Mouse (Mus musculus): ENCODE measurements around the gene Nek1. TPM values are rescaled to one million over a fixed set of nuclear protein-coding genes. Genes with fewer than 3 reads are reported as not detected.

Nek1 gene
- polyA plus RNA-seq, 1 experiment from 2014 or later, result 20.1 TPM

- H3K9ac ChIP-seq (replicated peaks), result no peak overlapping the region
- ATAC-seq (ENCODE audit: insufficient number of reproducible peaks, insufficient read depth, low FRiP score, low TSS enrichment, low read depth), result no peak
- peaks cover 34% of the 10 kb centered on the region for H3K36me3 ChIP-seq
- no peaks in the 10 kb centered on the region for H3K27me3 ChIP-seq
- H3K4me3 ChIP-seq (replicated peaks), result no peak overlapping the region
- H3K4me1 ChIP-seq (replicated peaks), result no peaks in the 10 kb centered on the region
- no peaks in the 10 kb centered on the region for H3K9me3 ChIP-seq
- H3K27ac ChIP-seq, result no peak overlapping the region
- H3K4me2 ChIP-seq, result no peak overlapping the region
These were observed 82.1 kb downstream of the Nek1 start for GRCm38 (mm10) chr8:61075059-61075458.

GRCm38 (mm10) chr8:61110496-61110895 is 117.5 kb downstream of the Nek1 start:
- H3K36me3 ChIP-seq, result 0 out of 2 replicates have a peak, but pooled peaks cover 4% of the 10 kb centered on the region
- no peak overlapping the region for H3K9ac ChIP-seq (replicated peaks)
- H3K4me3 ChIP-seq (replicated peaks), result no peak overlapping the region
- H3K4me1 ChIP-seq (replicated peaks), result no peaks in the 10 kb centered on the region
- no peaks in the 10 kb centered on the region for H3K9me3 ChIP-seq
- no peak overlapping the region for H3K4me2 ChIP-seq
- no peaks in the 10 kb centered on the region for H3K27me3 ChIP-seq
- 92% methylated on average over 4 of the region's 4 CpGs for WGBS
- no peak for ATAC-seq (ENCODE audit: insufficient number of reproducible peaks, insufficient read depth, low FRiP score, low TSS enrichment, low read depth)
- no peak overlapping the region for H3K27ac ChIP-seq

DNA sequence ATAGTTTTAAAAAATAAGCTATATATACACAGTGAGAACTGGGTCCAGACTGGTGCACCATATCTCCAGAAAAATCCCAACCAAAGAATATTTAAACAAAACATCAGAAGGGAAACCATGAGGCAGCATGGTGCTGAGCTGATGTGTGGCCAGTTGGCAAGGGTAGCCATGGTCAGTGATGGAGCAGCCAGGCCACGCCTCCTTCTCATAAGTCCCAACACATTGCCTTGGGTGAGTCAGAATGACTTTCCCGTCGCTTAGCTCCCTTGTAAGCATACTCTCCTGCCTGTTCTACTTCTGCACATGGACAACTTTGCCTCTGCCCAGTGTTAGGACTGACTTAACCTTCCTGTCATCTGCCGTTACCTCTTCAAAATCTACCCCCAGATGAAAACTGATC is 118.9 kb downstream of the Nek1 start:
- ATAC-seq (ENCODE audit: insufficient number of reproducible peaks, insufficient read depth, low FRiP score, low TSS enrichment, low read depth), result no peak
- Histone ChIP-seq H3K4me3 (replicated peaks) (no peak overlapping the region), H3K27ac (no peak overlapping the region), H3K4me1 (replicated peaks) (no peaks in the 10 kb centered on the region), H3K36me3 (0 out of 2 replicates have a peak, but pooled peaks cover 4% of the 10 kb centered on the region), H3K4me2 (no peak overlapping the region), H3K9me3 (no peaks in the 10 kb centered on the region), H3K27me3 (no peaks in the 10 kb centered on the region), H3K9ac (replicated peaks) (no peak overlapping the region)
- 84% methylated on average over 4 of the region's 4 CpGs for WGBS

DNA sequence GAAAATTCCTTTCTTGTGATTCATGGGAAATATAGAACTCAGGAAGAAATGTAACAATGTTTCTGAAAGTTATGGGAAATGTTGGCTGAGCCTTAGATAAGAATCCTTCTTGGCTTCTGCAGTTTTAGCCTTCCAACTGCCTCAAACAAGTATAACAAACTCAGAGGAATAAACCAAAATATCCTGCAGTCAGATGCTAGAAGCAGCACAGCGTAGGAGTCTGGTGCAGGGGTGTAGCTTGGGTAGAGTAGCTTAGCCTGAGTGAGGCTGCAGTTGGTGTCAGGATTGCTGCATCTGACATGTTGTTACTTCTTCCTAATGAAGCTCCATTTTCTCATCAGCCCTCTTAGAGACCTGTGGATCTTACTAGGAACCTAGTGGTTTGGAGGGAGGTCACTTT is 128.6 kb downstream of the Nek1 start:
- no peak overlapping the region for H3K9ac ChIP-seq (replicated peaks)
- no peak overlapping the region for H3K4me3 ChIP-seq (replicated peaks)
- 93% methylated on average over 1 of the region's 1 CpGs for WGBS
- H3K36me3 ChIP-seq, result peaks cover 16% of the 10 kb centered on the region; the same call in 1 of the 2 replicates
- no peaks in the 10 kb centered on the region for H3K9me3 ChIP-seq
- H3K27me3 ChIP-seq, result no peaks in the 10 kb centered on the region
- no peaks in the 10 kb centered on the region for H3K4me1 ChIP-seq (replicated peaks)
- H3K4me2 ChIP-seq, result no peak overlapping the region
- H3K27ac ChIP-seq, result no peak overlapping the region
- ATAC-seq (ENCODE audit: insufficient number of reproducible peaks, insufficient read depth, low FRiP score, low TSS enrichment, low read depth), result no peak

DNA sequence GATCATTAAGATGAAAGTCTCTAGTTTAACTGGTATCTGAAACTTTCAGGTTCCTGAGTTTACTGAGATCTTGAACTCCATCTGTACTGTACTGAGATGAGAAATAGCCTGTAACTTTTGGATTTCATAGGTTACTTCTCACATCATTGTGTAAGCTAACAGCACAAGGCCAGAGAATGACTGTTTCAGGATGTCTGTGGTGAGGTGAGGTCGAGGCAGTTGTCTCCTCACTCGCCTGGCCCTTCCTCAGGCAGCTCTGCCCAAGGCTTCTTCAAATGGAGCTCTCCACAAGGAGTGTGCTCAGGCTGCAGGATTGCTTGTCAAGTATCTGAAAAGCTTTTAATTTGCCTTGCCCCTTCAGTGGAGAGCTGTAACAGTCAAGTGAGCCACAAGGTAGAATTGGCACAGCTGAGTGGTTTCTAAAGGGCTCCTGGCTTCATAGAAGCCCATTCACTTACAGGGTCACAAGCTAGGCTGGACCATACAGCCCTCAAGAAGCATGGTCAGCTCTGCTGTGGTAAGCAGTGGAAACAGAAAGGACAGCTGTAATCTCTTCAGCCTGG is 134.4 kb downstream of the Nek1 start:
- Histone ChIP-seq H3K36me3 (peaks cover 9% of the 10 kb centered on the region), H3K27ac (no peak overlapping the region), H3K4me3 (replicated peaks) (no peak overlapping the region), H3K4me1 (replicated peaks) (no peaks in the 10 kb centered on the region), H3K27me3 (no peaks in the 10 kb centered on the region), H3K9me3 (no peaks in the 10 kb centered on the region), H3K4me2 (no peak overlapping the region), H3K9ac (replicated peaks) (no peak overlapping the region)
- no peak for ATAC-seq (ENCODE audit: insufficient number of reproducible peaks, insufficient read depth, low FRiP score, low TSS enrichment, low read depth)
- 72% methylated on average over 2 of the region's 2 CpGs for WGBS

GRCm38 (mm10) chr8:61132561-61133134 is 139.7 kb downstream of the Nek1 start:
- H3K27ac ChIP-seq, result no peak overlapping the region
- ATAC-seq (ENCODE audit: insufficient number of reproducible peaks, insufficient read depth, low FRiP score, low TSS enrichment, low read depth), result no peak
- 85% methylated on average over 4 of the region's 4 CpGs for WGBS
- no peak overlapping the region for H3K4me2 ChIP-seq
- H3K36me3 ChIP-seq, result peaks cover 4% of the 10 kb centered on the region
- no peaks in the 10 kb centered on the region for H3K9me3 ChIP-seq
- H3K4me3 ChIP-seq (replicated peaks), result no peak overlapping the region
- no peaks in the 10 kb centered on the region for H3K27me3 ChIP-seq
- no peak overlapping the region for H3K9ac ChIP-seq (replicated peaks)
- H3K4me1 ChIP-seq (replicated peaks), result no peaks in the 10 kb centered on the region

GRCm38 (mm10) chr8:61141869-61142268 is 148.9 kb downstream of the Nek1 start:
- Histone ChIP-seq H3K9me3 (no peaks in the 10 kb centered on the region), H3K4me1 (replicated peaks) (no peaks in the 10 kb centered on the region), H3K27me3 (no peaks in the 10 kb centered on the region), H3K9ac (replicated peaks) (no peak overlapping the region), H3K4me2 (no peak overlapping the region), H3K4me3 (replicated peaks) (no peak overlapping the region), H3K36me3 (no peaks in the 10 kb centered on the region), H3K27ac (no peak overlapping the region)
- WGBS, result 79% methylated on average over 6 of the region's 6 CpGs
- no peak for ATAC-seq (ENCODE audit: insufficient number of reproducible peaks, insufficient read depth, low FRiP score, low TSS enrichment, low read depth)

DNA sequence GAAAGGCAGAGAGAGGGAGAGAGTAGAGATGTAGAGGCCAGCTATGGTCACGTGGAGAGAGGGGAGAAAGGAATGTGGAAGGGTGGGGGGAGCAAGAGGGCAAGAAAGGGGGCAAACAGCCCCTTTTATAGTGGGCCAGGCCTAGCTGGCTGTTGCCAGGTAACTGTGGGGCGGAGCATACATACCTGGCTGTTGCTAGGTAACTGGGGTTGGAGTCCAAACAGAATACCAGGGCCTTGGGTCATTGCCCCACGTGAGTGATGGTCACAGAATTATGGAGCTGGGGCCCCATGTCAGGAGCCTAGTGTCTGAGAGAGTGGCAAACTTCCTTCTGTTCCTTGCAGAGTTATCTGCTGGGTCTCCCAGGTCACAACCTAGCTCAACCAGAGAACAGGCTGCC is 149.3 kb downstream of the Nek1 start:
- Histone ChIP-seq H3K36me3 (no peaks in the 10 kb centered on the region), H3K4me1 (replicated peaks) (no peaks in the 10 kb centered on the region), H3K27me3 (no peaks in the 10 kb centered on the region), H3K4me2 (no peak overlapping the region), H3K4me3 (replicated peaks) (no peak overlapping the region), H3K9me3 (no peaks in the 10 kb centered on the region), H3K9ac (replicated peaks) (no peak overlapping the region), H3K27ac (no peak overlapping the region)
- WGBS, result 45% methylated on average over 3 of the region's 3 CpGs
- no peak for ATAC-seq (ENCODE audit: insufficient number of reproducible peaks, insufficient read depth, low FRiP score, low TSS enrichment, low read depth)

GRCm38 (mm10) chr8:61142845-61143244 is 149.8 kb downstream of the Nek1 start:
- no peaks in the 10 kb centered on the region for H3K36me3 ChIP-seq
- no peak for ATAC-seq (ENCODE audit: insufficient number of reproducible peaks, insufficient read depth, low FRiP score, low TSS enrichment, low read depth)
- no peaks in the 10 kb centered on the region for H3K27me3 ChIP-seq
- no peaks in the 10 kb centered on the region for H3K4me1 ChIP-seq (replicated peaks)
- H3K9me3 ChIP-seq, result no peaks in the 10 kb centered on the region
- no peak overlapping the region for H3K9ac ChIP-seq (replicated peaks)
- no peak overlapping the region for H3K27ac ChIP-seq
- H3K4me2 ChIP-seq, result no peak overlapping the region
- no peak overlapping the region for H3K4me3 ChIP-seq (replicated peaks)

DNA sequence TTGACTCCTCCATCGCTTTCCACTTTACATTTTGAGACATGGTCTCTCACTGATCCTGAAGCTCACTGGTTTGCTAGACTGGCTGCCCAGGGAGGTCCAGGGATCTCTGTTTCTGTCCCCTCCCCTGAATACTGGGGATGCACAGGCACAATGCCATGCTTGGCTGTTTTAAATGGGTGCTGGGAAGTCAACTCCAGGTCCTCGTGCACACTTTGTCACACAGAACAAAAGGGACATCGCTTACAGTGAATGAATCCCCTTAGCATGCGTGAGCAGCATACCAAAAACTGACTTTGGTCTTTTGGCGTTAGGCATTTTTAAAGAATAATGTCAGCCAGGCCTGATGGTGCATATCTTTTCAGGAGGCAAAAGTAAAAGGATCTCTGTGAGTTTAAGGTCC is 155.7 kb downstream of the Nek1 start:
- H3K4me2 ChIP-seq, result no peak overlapping the region
- 87% methylated on average over 5 of the region's 5 CpGs for WGBS
- no peak overlapping the region for H3K9ac ChIP-seq (replicated peaks)
- H3K27ac ChIP-seq, result no peak overlapping the region
- H3K4me3 ChIP-seq (replicated peaks), result no peak overlapping the region
- H3K36me3 ChIP-seq, result no peaks in the 10 kb centered on the region
- no peaks in the 10 kb centered on the region for H3K4me1 ChIP-seq (replicated peaks)
- H3K27me3 ChIP-seq, result no peaks in the 10 kb centered on the region
- ATAC-seq (ENCODE audit: insufficient number of reproducible peaks, insufficient read depth, low FRiP score, low TSS enrichment, low read depth), result no peak
- H3K9me3 ChIP-seq, result no peaks in the 10 kb centered on the region

GRCm38 (mm10) chr8:61150596-61150995 is 157.6 kb downstream of the Nek1 start:
- H3K4me1 ChIP-seq (replicated peaks), result no peaks in the 10 kb centered on the region
- ATAC-seq (ENCODE audit: insufficient number of reproducible peaks, insufficient read depth, low FRiP score, low TSS enrichment, low read depth), result no peak
- no peaks in the 10 kb centered on the region for H3K9me3 ChIP-seq
- no peak overlapping the region for H3K9ac ChIP-seq (replicated peaks)
- no peaks in the 10 kb centered on the region for H3K27me3 ChIP-seq
- no peaks in the 10 kb centered on the region for H3K36me3 ChIP-seq
- no peak overlapping the region for H3K4me2 ChIP-seq
- WGBS, result 75% methylated on average over 4 of the region's 4 CpGs
- H3K27ac ChIP-seq, result no peak overlapping the region
- H3K4me3 ChIP-seq (replicated peaks), result no peak overlapping the region

GRCm38 (mm10) chr8:61156406-61156805 is 163.4 kb downstream of the Nek1 start:
- H3K36me3 ChIP-seq, result no peaks in the 10 kb centered on the region
- H3K27me3 ChIP-seq, result no peaks in the 10 kb centered on the region
- WGBS, result 62% methylated on average over 1 of the region's 1 CpGs
- H3K9ac ChIP-seq (replicated peaks), result no peak overlapping the region
- H3K4me3 ChIP-seq (replicated peaks), result no peak overlapping the region
- no peak for ATAC-seq (ENCODE audit: insufficient number of reproducible peaks, insufficient read depth, low FRiP score, low TSS enrichment, low read depth)
- no peaks in the 10 kb centered on the region for H3K4me1 ChIP-seq (replicated peaks)
- H3K27ac ChIP-seq, result no peak overlapping the region
- H3K9me3 ChIP-seq, result no peaks in the 10 kb centered on the region
- H3K4me2 ChIP-seq, result no peak overlapping the region
